Comparison of ENCODE assay signal across 26 mouse cellular contexts in genomic region chr16:43900138-43900537, GRCm38 (mm10).
"Had no signal": no experiment of that assay in that cellular context is flagged by ENCODE, and none has a peak within 500 bp of the region (broad histone marks: within the 10 kb centered on the region; RNA-seq: fewer than 3 reads in every experiment).

No protein-coding gene starts in this region.

- H3K9ac ChIP-seq: embryonic facial prominence, embryonic 12.5 days; embryonic facial prominence, embryonic 13.5 days; embryonic facial prominence, embryonic 15.5 days; forebrain, embryonic 12.5 days; forebrain, embryonic 13.5 days; forebrain, embryonic 15.5 days; forebrain, postnatal 0 days had no signal

- H3K27me3 ChIP-seq: embryonic facial prominence, embryonic 12.5 days; embryonic facial prominence, embryonic 13.5 days; embryonic facial prominence, embryonic 15.5 days; forebrain, embryonic 12.5 days; forebrain, embryonic 13.5 days; forebrain, embryonic 15.5 days had no signal

- DNase-seq: cerebellum, adult 9-10 months; cerebellum, adult 9-11 months; cerebellum, postnatal 14 days; cerebellum, postnatal 25 days; cerebellum, postnatal 36 days; embryo, embryonic 11 days; forebrain, postnatal 0 days; gastrocnemius, adult 2 months; gastrocnemius, postnatal 10 days; gastrocnemius, postnatal 14 days; gastrocnemius, postnatal 25 days; gastrocnemius, postnatal 36 days; heart, adult 18-20 months; heart, adult 2 months had no signal

- H3K4me1 ChIP-seq: embryonic facial prominence, embryonic 10.5 days; embryonic facial prominence, embryonic 12.5 days; embryonic facial prominence, embryonic 13.5 days; embryonic facial prominence, embryonic 15.5 days; forebrain, embryonic 10.5 days; forebrain, embryonic 12.5 days; forebrain, embryonic 13.5 days; forebrain, embryonic 15.5 days; heart, embryonic 10.5 days had no signal

- H3K9me3 ChIP-seq: embryonic facial prominence, embryonic 10.5 days; embryonic facial prominence, embryonic 12.5 days; embryonic facial prominence, embryonic 13.5 days; embryonic facial prominence, embryonic 15.5 days; forebrain, embryonic 10.5 days; forebrain, embryonic 12.5 days; forebrain, embryonic 13.5 days; forebrain, embryonic 15.5 days; heart, embryonic 10.5 days had no signal

- H3K4me3 ChIP-seq: embryonic facial prominence, embryonic 10.5 days; embryonic facial prominence, embryonic 12.5 days; embryonic facial prominence, embryonic 13.5 days; embryonic facial prominence, embryonic 15.5 days; erythroblast, embryonic 14.5 days; forebrain, embryonic 10.5 days; forebrain, embryonic 12.5 days; forebrain, embryonic 13.5 days; forebrain, embryonic 15.5 days; gastrocnemius, adult 2 months; heart, adult 2 months; heart, embryonic 10.5 days had no signal

- H3K36me3 ChIP-seq: embryonic facial prominence, embryonic 10.5 days; embryonic facial prominence, embryonic 12.5 days; embryonic facial prominence, embryonic 13.5 days; embryonic facial prominence, embryonic 15.5 days; forebrain, embryonic 12.5 days; forebrain, embryonic 15.5 days; heart, embryonic 10.5 days had no signal

- ATAC-seq: forebrain, embryonic 13.5 days; forebrain, embryonic 14.5 days; forebrain, embryonic 15.5 days; forebrain, embryonic 16.5 days; forebrain, postnatal 0 days had no signal

- H3K27ac ChIP-seq: embryonic facial prominence, embryonic 10.5 days; embryonic facial prominence, embryonic 12.5 days; embryonic facial prominence, embryonic 13.5 days; embryonic facial prominence, embryonic 15.5 days; forebrain, embryonic 10.5 days; forebrain, embryonic 12.5 days; forebrain, embryonic 13.5 days; forebrain, embryonic 15.5 days; gastrocnemius, adult 2 months; heart, adult 2 months; heart, embryonic 10.5 days had no signal
